Mouse (Mus musculus) kidney, postnatal 0 days (tissue): ENCODE data around the gene Pid1. TPM values are rescaled to one million over a fixed set of nuclear protein-coding genes. Genes with fewer than 3 reads are reported as not detected.

ENCODE experiments used
- ATAC-seq: fragments of 200-750 bp; cut with Nextera tagmentation; replicated peaks from 2 replicates; pipeline ENCODE4 v1.8.0; 2017; ENCODE audit warnings: low read depth, moderate number of reproducible peaks, moderate TSS enrichment, moderate library complexity; ENCODE audit not compliant: low FRiP score
- DNase-seq: peaks from one replicate; pipeline ENCODE4 v3.0.0-alpha.2; 2016; ENCODE audit warnings: low spot score
- H3K27ac ChIP-seq: fragments of 300-500 bp; sonication (generic); 2 replicates; pipeline ENCODE4 v1.5.1; 2014; ENCODE audit warnings: mild to moderate bottlenecking
- H3K27me3 ChIP-seq: fragments of 300-500 bp; sonication (generic); 2 replicates; pipeline ENCODE4 v1.6.1; 2014; ENCODE audit warnings: low read length, mixed read lengths; ENCODE audit not compliant: insufficient read depth
- H3K36me3 ChIP-seq: fragments of 300-500 bp; sonication (generic); 2 replicates; pipeline ENCODE4 v1.6.1; 2014; ENCODE audit warnings: low read length, mixed read lengths; ENCODE audit not compliant: insufficient read depth
- H3K4me1 ChIP-seq: fragments of 300-500 bp; sonication (generic); replicated peaks from 2 replicates; pipeline ENCODE4 v1.6.1; 2014; ENCODE audit warnings: antibody characterized with exemption, low read length, mixed read lengths; ENCODE audit not compliant: insufficient read depth
- H3K4me2 ChIP-seq: fragments of 300-500 bp; sonication (generic); 2 replicates; pipeline ENCODE4 v1.6.1; 2014; ENCODE audit warnings: mild to moderate bottlenecking, low read length, moderate library complexity, mixed read lengths
- H3K4me3 ChIP-seq: fragments of 300-500 bp; sonication (generic); replicated peaks from 2 replicates; pipeline ENCODE4 v1.5.1; 2014; ENCODE audit warnings: low read depth, low read length
- H3K9ac ChIP-seq: fragments of 300-500 bp; sonication (generic); 2 replicates; pipeline ENCODE4 v1.6.1; 2014; ENCODE audit warnings: low read depth, low read length
- H3K9me3 ChIP-seq: fragments of 300-500 bp; sonication (generic); replicated peaks from 2 replicates; pipeline ENCODE4 v1.6.1; 2016; ENCODE audit warnings: low read length, inconsistent platforms, mixed read lengths
- CTCF ChIP-seq: IDR thresholded peaks from 2 replicates; pipeline ENCODE4 v1.5.1; 2016; ENCODE audit warnings: antibody characterized with exemption, low read depth, mild to moderate bottlenecking, moderate library complexity
- WGBS: fragments of 180-500 bp; shearing (Covaris S2); extraction: QIAGEN DNeasy Blood & Tissue Kit; methylation state at CpG from one replicate; pipeline ENCODE4 v1.1.7; 2014; 5-methylcytosine and 5-hydroxymethylcytosine counted together
- polyA plus RNA-seq: library from polyadenylated mRNA; unstranded; fragments of >200 nt; fragmentation: Nextera tagmentation; extraction: Ambion mirVana; gene quantifications from 2 replicates; pipeline ENCODE4 v1.2.1, GENCODE M21; 2015

Pid1 gene
- polyA plus RNA-seq, 1 experiment from 2014 or later: 21.2 TPM

DNA sequence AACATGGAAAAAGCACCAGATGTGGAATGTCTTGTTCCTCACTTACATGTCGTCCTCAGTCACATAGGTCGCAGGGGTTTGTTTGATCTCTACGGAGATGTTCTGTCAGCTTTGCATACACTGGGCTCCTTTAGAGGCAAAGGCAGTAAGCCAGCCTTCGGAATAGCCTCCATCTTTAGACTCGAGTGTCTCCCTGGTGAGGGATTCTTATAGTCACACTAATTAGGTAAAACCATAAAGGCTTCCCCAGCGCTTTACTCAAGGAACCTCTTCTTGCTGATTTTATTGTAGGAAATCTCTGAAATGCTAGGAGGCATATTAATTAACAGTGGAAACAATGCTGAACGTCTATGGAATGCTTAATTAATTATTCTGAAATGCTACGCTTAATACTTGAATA, 284.4 kb downstream of the Pid1 start:
- Histone ChIP-seq H3K4me3 (no peak overlapping the region), H3K27ac (no peak overlapping the region), H3K4me2 (no peak overlapping the region), H3K36me3 (no peaks in the 10 kb centered on the region), H3K9ac (no peak overlapping the region), H3K27me3 (no peaks in the 10 kb centered on the region), H3K9me3 (no peaks in the 10 kb centered on the region), H3K4me1 (no peaks in the 10 kb centered on the region)
- TF ChIP-seq CTCF: no peak
- DNase-seq (no peak), ATAC-seq (no peak)
- 50% methylated on average over 8 of the region's 8 CpGs for WGBS

DNA sequence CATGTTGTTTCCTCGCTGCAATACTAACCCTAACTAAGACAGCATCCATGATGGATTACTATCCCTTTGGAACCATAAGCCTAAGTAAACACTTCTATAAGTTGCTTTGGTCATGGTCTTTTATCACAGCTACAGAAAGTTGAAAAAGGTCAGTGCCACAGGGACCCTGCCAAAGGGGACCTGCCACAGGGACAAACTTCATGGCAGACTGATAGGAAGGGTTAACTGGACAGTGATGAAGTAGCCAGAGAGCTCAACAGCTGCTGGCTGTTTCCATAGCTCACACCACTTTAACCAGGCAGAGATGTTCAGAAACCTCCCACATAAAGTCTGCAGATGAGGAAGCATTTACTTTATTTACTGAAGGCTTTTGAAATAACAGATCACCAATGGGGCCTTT, 287.0 kb downstream of the Pid1 start:
- no peak for TF ChIP-seq CTCF
- H3K4me1 ChIP-seq: no peaks in the 10 kb centered on the region
- H3K9me3 ChIP-seq: no peaks in the 10 kb centered on the region
- H3K27ac ChIP-seq: no peak overlapping the region
- no peak overlapping the region for H3K4me2 ChIP-seq
- no peak for ATAC-seq
- H3K27me3 ChIP-seq: no peaks in the 10 kb centered on the region
- WGBS: 28% methylated on average over 1 of the region's 1 CpGs
- no peaks in the 10 kb centered on the region for H3K36me3 ChIP-seq
- no peak overlapping the region for H3K4me3 ChIP-seq
- no peak overlapping the region for H3K9ac ChIP-seq
- DNase-seq: no peak

DNA sequence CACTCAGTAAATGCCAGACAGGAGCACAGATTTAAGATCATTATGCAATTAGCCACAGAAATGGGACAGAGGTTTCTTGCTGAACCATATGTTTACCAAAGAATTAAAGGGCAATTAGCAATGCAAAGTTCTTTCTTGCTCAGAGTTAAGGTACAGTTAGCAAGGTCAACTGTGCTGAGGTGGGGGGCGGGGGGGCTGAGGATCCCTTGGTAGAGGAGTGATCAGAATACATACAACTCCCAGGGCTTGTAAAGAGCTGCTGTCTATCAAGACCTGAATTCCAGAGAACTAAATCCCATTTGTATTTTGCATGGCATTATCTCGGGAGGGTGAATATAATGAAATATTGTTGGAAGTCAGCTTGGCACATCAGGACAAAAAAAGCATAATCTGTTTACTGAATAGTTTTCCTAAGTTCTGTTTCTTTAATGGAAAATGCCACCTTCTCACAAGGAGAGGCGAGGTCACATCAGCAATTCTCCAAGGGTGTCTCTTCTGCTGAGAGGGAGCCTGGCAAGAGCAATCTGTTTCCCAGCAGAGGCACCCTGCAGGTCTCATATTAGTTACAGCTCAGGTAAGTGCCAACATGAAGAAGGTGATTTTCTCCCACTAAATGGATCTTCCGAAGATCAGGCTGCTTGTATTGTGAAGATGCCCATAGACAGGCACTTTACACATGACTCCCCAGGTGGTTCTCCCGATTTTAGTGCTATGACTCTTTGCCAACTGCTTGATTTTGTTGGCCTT, 306.9 kb downstream of the Pid1 start:
- DNase-seq (no peak), ATAC-seq (no peak)

DNA sequence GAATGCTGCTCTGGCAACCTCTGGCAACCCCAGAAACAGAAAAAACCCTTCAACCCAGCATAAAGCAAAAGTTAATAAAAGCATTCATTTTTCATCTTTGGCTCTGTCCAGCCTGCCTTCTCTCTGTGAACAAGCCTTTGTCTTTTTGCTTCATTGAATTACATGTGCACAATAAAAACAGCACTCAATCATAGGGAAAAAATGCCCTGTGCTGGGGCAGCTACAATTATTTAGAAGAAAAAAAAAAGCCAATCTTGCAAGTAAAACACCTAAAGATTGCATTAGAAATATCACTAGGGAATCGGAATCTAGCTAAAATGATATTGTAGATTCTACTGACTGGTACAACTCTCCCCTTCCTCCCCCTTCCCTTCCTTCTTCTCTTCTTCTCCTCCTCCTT, 307.7 kb downstream of the Pid1 start:
- no peak for TF ChIP-seq CTCF
- 65% methylated on average over 1 of the region's 1 CpGs for WGBS
- H3K9me3 ChIP-seq: no peaks in the 10 kb centered on the region
- no peak overlapping the region for H3K9ac ChIP-seq
- H3K36me3 ChIP-seq: no peaks in the 10 kb centered on the region
- no peak for ATAC-seq
- H3K4me1 ChIP-seq: no peaks in the 10 kb centered on the region
- H3K4me3 ChIP-seq: no peak overlapping the region
- no peak overlapping the region for H3K27ac ChIP-seq
- H3K27me3 ChIP-seq: no peaks in the 10 kb centered on the region
- no peak overlapping the region for H3K4me2 ChIP-seq
- no peak for DNase-seq

More for the DNA sequence above, 306.9 kb downstream of the Pid1 start:
- Histone ChIP-seq H3K4me3 (no peak overlapping the region), H3K27me3 (no peaks in the 10 kb centered on the region), H3K9me3 (no peaks in the 10 kb centered on the region), H3K27ac (no peak overlapping the region), H3K4me1 (no peaks in the 10 kb centered on the region), H3K9ac (no peak overlapping the region), H3K36me3 (no peaks in the 10 kb centered on the region), H3K4me2 (no peak overlapping the region)
- no peak for TF ChIP-seq CTCF
- WGBS: 77% methylated on average over 5 of the region's 5 CpGs

DNA sequence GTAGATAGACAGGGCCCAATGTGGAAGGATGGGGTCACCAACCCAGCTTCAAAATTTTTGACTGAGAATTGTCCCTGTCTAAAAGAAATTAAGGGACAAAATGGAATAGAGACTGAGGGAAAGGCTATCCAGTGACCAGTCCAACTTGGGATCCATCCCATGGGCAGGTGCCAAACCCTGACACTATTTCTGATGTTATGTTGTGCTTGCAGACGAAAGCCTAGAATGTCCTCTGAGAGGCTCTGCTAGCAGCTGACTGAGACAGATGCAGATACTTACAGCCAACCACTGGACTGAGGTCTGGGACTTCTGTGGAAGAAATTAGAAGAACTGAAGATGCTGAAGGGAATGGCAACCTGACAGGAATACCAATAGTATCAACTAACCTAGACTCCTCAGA, 338.2 kb downstream of the Pid1 start:
- Histone ChIP-seq H3K4me2 (no peak overlapping the region), H3K9me3 (no peaks in the 10 kb centered on the region), H3K4me3 (no peak overlapping the region), H3K36me3 (no peaks in the 10 kb centered on the region), H3K9ac (no peak overlapping the region), H3K27me3 (no peaks in the 10 kb centered on the region), H3K27ac (no peak overlapping the region), H3K4me1 (no peaks in the 10 kb centered on the region)
- no peak for DNase-seq
- TF ChIP-seq CTCF: no peak
- 87% methylated on average over 1 of the region's 1 CpGs for WGBS
- ATAC-seq: no peak

DNA sequence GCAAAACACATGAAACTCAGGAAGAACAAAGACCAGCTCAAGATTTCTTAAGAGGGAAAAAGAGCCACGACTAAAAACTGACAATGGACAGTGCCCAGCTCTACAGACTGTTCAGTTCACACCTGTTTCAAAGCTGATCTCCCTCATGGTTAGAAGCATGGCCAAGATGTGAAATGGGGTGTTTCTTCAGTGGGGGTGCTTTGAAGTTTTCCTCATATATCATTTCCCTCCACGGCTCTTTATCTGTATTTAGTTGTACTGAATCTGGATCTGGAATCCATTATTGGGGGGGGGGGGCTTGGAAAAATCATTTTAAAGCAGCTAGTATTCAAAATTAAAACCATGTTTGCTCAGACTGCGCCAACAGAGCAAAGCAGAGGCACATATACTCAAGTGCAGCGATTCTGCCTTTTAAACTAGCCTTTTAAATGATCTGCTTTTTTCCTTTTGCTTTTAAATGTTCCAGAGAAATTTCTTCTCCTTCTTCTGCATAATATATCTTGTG, 351.1 kb downstream of the Pid1 start:
- 78% methylated on average over 4 of the region's 4 CpGs for WGBS
- TF ChIP-seq CTCF: no peak
- no peaks in the 10 kb centered on the region for H3K27me3 ChIP-seq
- H3K27ac ChIP-seq: no peak overlapping the region
- H3K4me1 ChIP-seq: no peaks in the 10 kb centered on the region
- no peak overlapping the region for H3K4me3 ChIP-seq
- H3K4me2 ChIP-seq: no peak overlapping the region
- DNase-seq (no peak), ATAC-seq (no peak)
- H3K9ac ChIP-seq: no peak overlapping the region
- no peaks in the 10 kb centered on the region for H3K36me3 ChIP-seq
- no peaks in the 10 kb centered on the region for H3K9me3 ChIP-seq
